Mouse (Mus musculus): ENCODE data around the gene Mospd3.

Mospd3 gene

DNA sequence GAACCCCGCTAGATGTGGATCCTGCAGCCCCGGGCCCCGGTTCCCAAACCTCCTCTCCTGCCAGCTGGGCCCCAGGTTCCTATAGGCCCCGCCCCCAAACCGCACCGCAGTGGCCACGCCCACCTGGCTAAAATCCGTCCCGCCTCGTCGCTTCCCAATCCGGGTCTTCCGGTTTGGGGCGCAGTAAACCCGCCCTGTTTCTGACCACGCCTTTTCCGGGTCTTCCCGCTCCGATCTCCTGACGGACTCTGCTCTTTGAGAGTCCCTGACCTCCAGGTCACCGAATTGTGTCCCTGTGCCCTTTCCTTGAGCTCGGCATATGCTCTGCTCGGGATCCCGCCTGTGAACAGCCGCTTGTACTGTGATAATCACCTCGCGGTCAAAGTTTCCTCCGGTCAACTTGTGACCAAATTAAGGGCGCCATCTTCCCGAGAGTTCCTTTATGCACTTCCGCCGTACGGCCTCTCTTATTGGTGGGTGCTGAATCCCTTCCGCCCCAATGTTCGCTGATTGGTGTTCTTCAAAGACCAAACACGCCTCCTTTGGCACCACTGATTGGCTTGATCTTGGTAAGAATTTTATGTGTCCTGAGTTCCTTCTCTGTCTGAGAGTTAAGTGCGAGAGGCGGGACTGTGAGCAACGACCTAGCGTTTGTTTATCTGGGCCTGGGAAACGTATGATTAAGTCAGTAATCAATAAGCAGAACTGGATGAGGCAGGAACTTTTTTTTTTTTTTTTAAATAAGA lies at the start of gene Mospd3:
TSS of gene Mospd3 (minus strand) at position 440 of the 746 bp plus-strand sequence.
- DNase-seq, result peak; percentile 98

GRCm38 (mm10) chr5:137649669-137650571 lies 49.1 kb upstream of the Mospd3 start:
- no peak for DNase-seq

DNA sequence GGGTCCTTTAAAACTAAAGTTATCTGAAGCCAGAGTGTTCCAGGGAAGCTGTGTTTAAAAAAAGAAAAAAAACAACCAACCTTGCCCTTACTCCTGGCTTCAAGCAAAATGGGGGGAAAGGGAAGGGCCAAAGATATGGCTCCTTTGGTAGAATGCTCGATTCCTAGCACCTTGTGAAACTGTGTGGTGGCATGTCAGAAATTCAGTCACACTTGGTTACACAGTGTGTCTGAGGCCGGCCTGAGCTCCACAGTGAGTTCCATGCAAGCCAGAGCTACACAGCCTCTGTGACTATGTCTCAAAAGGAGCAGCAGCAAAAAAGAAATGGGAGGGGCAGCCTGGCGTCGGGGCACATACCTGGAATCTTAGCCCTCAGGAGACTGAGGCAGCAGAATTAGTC lies 48.4 kb upstream of the Mospd3 start:
- DNase-seq, result no peak

DNA sequence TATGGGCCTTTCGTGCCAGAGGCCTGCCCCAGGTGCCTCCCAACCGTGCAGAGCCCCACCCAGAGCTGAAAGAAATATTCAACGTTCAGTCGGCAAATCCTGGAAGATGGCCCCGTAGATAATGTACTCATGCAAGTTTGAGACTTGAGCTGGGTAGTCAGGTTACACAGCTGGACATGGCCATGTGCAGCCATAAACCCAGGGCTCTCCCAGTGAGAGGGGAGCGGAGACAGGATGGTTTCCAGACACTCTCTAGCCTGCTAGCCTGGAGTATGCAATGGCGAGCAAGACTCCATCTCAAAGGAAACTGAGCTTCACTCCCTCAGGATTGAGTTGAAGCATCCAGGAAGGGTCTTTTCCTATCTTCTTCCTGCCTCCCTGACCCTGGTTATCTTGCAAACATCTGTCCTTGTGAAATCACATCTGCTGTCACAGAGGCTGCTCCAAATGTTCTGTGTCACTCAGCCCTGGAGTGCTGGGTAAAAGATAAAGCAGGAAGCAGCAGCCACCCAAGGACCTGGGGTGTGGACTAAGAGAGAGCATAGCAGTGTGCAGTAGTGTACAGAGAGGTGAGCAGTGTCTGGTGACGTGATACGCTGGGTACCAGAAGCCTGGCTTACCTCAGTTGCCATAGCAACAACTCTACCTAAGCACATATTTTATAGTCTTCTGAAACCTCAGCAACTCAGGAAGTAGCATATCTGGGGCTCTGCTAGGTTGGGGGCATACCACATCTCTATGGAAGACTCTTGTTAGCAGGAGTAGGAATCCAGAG lies 47.2 kb upstream of the Mospd3 start:
- DNase-seq, result no peak

DNA sequence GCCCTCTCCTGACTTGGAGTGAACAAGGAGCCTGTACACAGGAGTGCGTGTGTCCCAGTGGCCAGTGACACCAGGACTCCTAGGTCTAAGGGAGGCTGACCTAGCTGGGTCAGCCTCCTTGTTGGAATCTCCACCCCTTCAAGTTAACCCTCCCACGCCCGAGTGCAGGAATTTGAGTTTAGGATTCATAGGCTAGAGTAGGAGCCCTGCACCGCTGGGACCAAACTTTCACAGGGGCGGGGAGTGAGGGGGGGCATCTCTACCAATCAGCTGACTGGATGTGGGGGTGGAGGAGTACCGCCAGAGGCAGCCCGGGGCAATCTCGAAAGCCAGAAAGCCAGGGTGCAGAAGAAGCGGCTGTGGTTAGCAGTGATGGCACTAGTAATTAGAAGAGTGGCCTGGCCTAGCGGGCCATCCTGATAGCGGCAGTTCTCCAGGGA lies 44.8 kb upstream of the Mospd3 start, which contains the start of gene Irs3:
TSS of gene Irs3 (minus strand) at position 63 of the 440 bp plus-strand sequence.
- no peak for DNase-seq

- DNase-seq, result no peak
These were observed 44.3 kb upstream of the Mospd3 start for GRCm38 (mm10) chr5:137645091-137645651.

- DNase-seq, result no peak
These were observed 43.6 kb upstream of the Mospd3 start for GRCm38 (mm10) chr5:137644484-137644883.

DNA sequence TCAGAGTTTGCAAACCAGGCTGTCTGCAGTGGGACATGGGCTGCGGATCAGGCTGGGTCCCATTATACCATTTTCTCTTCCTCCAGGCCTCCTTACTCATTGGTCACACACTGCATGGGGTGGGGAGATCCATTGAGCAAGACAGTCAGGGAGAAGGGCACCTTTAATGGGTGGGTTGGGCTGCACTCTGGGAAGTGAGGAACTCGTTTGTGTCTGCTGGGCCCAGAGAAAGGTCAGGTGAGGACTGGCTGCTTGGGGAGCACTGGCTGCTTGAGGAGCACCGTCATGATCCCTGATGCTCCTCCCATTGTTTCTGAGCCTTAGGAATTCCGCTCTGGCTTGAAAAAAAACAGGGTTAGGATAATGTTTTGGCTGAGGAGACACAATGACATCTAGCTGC lies 42.0 kb upstream of the Mospd3 start:
- no peak for DNase-seq

- DNase-seq, result no peak
These were observed 40.2 kb upstream of the Mospd3 start, which contains the start of gene Sap25 for GRCm38 (mm10) chr5:137641054-137641453. Sap25 (plus strand) TSS chr5:137641334.

GRCm38 (mm10) chr5:137639472-137639871 lies 38.6 kb upstream of the Mospd3 start:
- no peak for DNase-seq

- DNase-seq, result no peak
These were observed 32.7 kb upstream of the Mospd3 start for GRCm38 (mm10) chr5:137633397-137634084.

DNA sequence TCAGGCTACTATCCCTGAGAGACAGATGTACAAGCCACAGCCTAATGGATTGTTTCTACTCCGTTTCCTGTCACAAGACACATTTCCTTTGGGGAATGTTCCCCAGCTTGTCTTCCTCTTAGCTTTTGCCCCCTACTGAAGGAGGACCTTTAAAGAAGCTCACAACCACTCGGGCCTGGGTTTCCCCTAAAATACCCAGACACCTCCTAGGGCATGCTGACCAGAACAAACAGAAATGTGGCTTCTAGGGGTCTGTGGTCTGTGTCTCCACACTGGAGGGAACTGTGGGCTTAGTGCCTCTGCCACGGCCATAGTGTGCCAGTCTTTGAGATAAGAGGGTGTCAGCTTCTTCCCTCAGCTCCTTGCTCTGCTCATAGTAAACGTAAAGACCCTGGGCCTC lies 30.7 kb upstream of the Mospd3 start:
- DNase-seq, result no peak

DNA sequence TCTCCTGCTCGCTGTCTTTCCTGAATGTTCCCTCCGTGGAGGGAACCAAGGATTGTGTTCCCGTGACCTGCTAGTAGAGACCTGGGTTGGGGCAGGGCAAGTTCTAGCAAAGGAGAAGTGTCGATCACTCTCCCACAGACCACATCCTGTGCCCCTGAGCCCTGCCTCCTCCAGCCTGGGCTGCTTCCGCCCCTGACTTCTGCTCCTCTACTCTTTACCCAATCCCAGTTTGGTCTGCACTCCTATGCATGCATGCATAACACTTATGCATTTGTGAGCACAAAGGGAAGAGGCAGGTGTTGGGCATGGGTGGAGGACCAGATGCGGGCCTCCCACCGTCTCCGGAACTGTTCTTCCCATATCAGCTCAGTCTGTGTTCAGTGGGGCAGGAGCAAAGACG lies 30.3 kb upstream of the Mospd3 start:
- no peak for DNase-seq

GRCm38 (mm10) chr5:137630602-137631001 lies 29.7 kb upstream of the Mospd3 start:
- DNase-seq, result peak; percentile 38

GRCm38 (mm10) chr5:137629906-137630545 lies 29.2 kb upstream of the Mospd3 start:
- DNase-seq, result peak; percentile 44

- peak; percentile 80 for DNase-seq
These were observed 28.5 kb upstream of the Mospd3 start for GRCm38 (mm10) chr5:137629306-137629721.

- DNase-seq, result peak; percentile 100
These were observed 27.8 kb upstream of the Mospd3 start, which contains the start of the genes Fbxo24, Lrch4 and Gm20605 for GRCm38 (mm10) chr5:137628498-137629305. Fbxo24 (minus strand) TSS chr5:137629002. Lrch4 (plus strand) TSS chr5:137629121. Gm20605 (plus strand) TSS chr5:137629175.

DNA sequence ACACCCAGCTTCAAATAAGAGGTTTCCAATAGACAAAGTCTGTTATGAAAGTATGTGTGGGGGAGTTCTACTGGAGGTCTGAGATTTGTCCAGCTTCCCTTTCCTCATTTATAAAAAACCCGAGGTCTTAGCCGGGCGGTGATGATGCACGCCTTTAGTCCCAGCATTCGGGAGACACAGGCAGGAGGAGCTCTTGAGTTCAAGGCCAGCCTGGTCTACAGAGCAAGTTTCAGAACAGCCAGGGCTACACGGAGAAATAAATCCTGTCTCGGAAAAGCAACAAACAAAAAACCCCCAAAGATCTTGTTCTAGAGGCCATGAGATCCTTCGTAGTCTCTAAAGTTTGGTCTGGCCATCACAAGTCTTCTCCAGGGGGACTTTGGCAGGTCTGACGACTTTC lies 27.1 kb upstream of the Mospd3 start:
- no peak for DNase-seq

GRCm38 (mm10) chr5:137623937-137624530 lies 23.2 kb upstream of the Mospd3 start:
- no peak for DNase-seq

DNA sequence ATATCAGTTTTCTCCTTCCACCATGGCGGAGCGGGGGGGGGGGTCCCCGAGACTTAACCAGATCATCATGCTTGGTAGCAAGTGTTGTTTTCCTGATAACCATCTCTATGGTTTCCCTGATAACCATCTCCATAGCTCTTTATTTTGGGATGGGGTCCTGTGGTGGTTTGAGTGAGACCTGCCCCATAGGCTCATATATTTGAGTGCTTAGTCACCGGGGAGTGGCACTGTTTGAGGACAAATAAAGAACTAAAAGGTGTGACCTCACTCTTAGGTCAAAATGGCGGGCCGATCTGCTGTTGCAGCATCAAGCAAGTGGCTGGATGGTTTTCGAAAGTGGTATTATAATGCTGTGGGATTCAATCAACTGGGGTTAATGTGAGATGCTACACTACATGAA lies 14.5 kb upstream of the Mospd3 start:
- DNase-seq, result no peak
